Mouse (Mus musculus): ENCODE measurements at regions not wholly inside any gene's neighbourhood (a gene's known extent, or its start where the extent isn't known, plus 50 kb on each side); places are given as distances from the start of the nearest gene placed in this dataset.

DNA sequence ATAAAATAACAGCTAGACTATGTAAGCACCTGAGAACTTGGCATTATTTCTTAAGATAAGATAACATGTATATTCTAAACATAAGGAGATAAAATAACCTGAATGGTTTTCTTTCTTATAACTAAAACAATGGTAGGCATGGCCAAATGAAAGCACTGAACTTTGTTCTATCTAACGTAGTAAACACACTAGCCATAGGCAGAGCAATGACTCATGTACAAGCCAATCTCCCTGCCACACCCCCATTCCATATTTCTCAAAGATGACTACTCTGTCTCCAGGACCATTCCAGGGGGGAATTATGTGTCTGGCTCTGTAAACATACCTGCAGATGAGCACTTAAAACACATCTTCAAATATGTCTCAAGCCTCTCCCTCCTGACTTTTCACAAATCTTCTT, 80.6 kb upstream of the Slc7a11 start:
- no peak for DNase-seq (ENCODE audit: extremely low read depth)
- no peak for TF ChIP-seq NRF1 (IDR thresholded peaks at IDR 0.05; ENCODE audit: low read depth, low read length)
- Histone ChIP-seq H3K79me2 (replicated peaks; ENCODE audit: control insufficient read depth, extremely low read depth, insufficient read depth, poor library complexity, severe bottlenecking) (no peaks in the 10 kb centered on the region), H3K27ac (ENCODE audit: insufficient read depth, low read depth) (no peak overlapping the region), H3K27me3 (replicated peaks) (no peaks in the 10 kb centered on the region), H3K36me3 (replicated peaks in 1 of 2; ENCODE audit: control insufficient read depth in 1 of 2, insufficient read depth in 1 of 2, low read length in 1 of 2) (no peaks in the 10 kb centered on the region), H3K4me2 (ENCODE audit: insufficient read depth, low read depth, poor library complexity, severe bottlenecking) (no peak overlapping the region), H3K9me3 (replicated peaks; ENCODE audit: low read length) (peaks cover 30% of the 10 kb centered on the region), H3K4me1 (ENCODE audit: control insufficient read depth in 1 of 2, insufficient read depth in 2 of 2) (no peaks in the 10 kb centered on the region), H3K9ac (ENCODE audit: insufficient read depth, low read depth) (no peak overlapping the region), H3K4me3 (replicated peaks in 1 of 3; ENCODE audit: low read depth in 2 of 3, low read length in 2 of 3, poor library complexity in 1 of 3) (no peak overlapping the region)
- dilution Hi-C loops (cut with MboI; ENCODE audit: extremely low pct_ligation_motif_present, extremely low pct_unique_long_range_greater_than_20kb, low sequenced_read_pairs): no loop called here
- in situ Hi-C loops (cut with MboI; ENCODE audit: low pct_ligation_motif_present, low pct_unique_long_range_greater_than_20kb, low sequenced_read_pairs): no loop called here

DNA sequence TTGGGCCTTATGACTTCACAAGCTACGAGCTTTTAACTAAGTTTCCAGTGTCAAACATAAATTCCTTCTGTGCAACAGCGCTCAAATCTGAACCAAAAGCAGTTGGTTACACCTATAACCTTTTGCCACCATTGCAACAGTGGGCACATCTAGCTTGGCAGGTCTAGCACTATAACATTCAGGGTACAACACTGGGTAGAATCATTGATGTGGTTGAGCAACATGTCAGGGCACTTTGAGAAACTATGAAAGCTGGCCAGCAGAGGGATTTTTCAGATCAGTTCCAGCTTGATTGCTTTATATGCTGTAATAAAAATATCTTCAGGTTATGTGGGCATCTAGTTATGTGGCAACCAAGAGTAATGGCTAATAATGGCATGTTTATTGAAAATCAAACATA, 63.8 kb upstream of the Slc7a11 start:
- no peaks in the 10 kb centered on the region for H3K27me3 ChIP-seq (replicated peaks)
- H3K79me2 ChIP-seq (replicated peaks; ENCODE audit: control insufficient read depth, extremely low read depth, insufficient read depth, poor library complexity, severe bottlenecking): no peaks in the 10 kb centered on the region
- TF ChIP-seq ZC3H11A (IDR thresholded peaks at IDR 0.05; ENCODE audit: low read depth, low read length): no peak
- no peak for TF ChIP-seq MYC (IDR thresholded peaks at IDR 0.05; ENCODE audit: low read depth, low read length)
- TF ChIP-seq ZNF384 (IDR thresholded peaks at IDR 0.05; ENCODE audit: low read depth, low read length): no peak
- no peak for TF ChIP-seq ZKSCAN1 (IDR thresholded peaks at IDR 0.05; ENCODE audit: borderline replicate concordance, low read depth, low read length)
- no peaks in the 10 kb centered on the region for H3K36me3 ChIP-seq (replicated peaks in 1 of 2; ENCODE audit: control insufficient read depth in 1 of 2, insufficient read depth in 1 of 2, low read length in 1 of 2)
- no peak for DNase-seq (ENCODE audit: extremely low read depth)
- peaks cover 41% of the 10 kb centered on the region for H3K9me3 ChIP-seq (replicated peaks; ENCODE audit: low read length)
- dilution Hi-C loops (cut with MboI; ENCODE audit: extremely low pct_ligation_motif_present, extremely low pct_unique_long_range_greater_than_20kb, low sequenced_read_pairs): no loop called here
- no peak overlapping the region for H3K4me3 ChIP-seq (replicated peaks in 1 of 3; ENCODE audit: low read depth in 2 of 3, low read length in 2 of 3, poor library complexity in 1 of 3)
- no peak overlapping the region for H3K4me2 ChIP-seq (ENCODE audit: insufficient read depth, low read depth, poor library complexity, severe bottlenecking)
- no peak overlapping the region for H3K9ac ChIP-seq (ENCODE audit: insufficient read depth, low read depth)
- no peaks in the 10 kb centered on the region for H3K4me1 ChIP-seq (ENCODE audit: control insufficient read depth in 1 of 2, insufficient read depth in 2 of 2)
- in situ Hi-C loops (cut with MboI; ENCODE audit: low pct_ligation_motif_present, low pct_unique_long_range_greater_than_20kb, low sequenced_read_pairs): no loop called here
- no peak overlapping the region for H3K27ac ChIP-seq (ENCODE audit: insufficient read depth, low read depth)
